Mouse (Mus musculus) midbrain, embryonic 16.5 days (tissue): ENCODE data around the gene Morn1. TPM values are rescaled to one million over a fixed set of nuclear protein-coding genes. Genes with fewer than 3 reads are reported as not detected.

Source experiments
- ATAC-seq: fragments of 200-750 bp; cut with Nextera tagmentation; 2 replicates; pipeline ENCODE4 v1.8.0; 2017; ENCODE audit warnings: moderate TSS enrichment
- H3K27ac ChIP-seq: fragments of 300-500 bp; sonication (generic); 2 replicates; pipeline ENCODE4 v1.5.1; 2014; ENCODE audit warnings: mild to moderate bottlenecking, low read length, mixed read lengths
- H3K27me3 ChIP-seq: fragments of 300-500 bp; sonication (generic); 2 replicates; pipeline ENCODE4 v1.6.1; 2014; ENCODE audit warnings: low read depth, low read length, mixed read lengths; ENCODE audit not compliant: control insufficient read depth, insufficient read depth
- H3K36me3 ChIP-seq: fragments of 300-500 bp; sonication (generic); 2 replicates; pipeline ENCODE4 v1.6.1; 2014; ENCODE audit warnings: mild to moderate bottlenecking, low read length, moderate library complexity, mixed read lengths; ENCODE audit not compliant: control insufficient read depth, insufficient read depth
- H3K4me1 ChIP-seq: fragments of 300-500 bp; sonication (generic); 2 replicates; pipeline ENCODE4 v1.6.1; 2014; ENCODE audit warnings: mild to moderate bottlenecking, low read length, mixed read lengths; ENCODE audit not compliant: control insufficient read depth, insufficient read depth
- H3K4me2 ChIP-seq: fragments of 300-500 bp; sonication (generic); 2 replicates; pipeline ENCODE4 v1.6.1; 2014; ENCODE audit warnings: mild to moderate bottlenecking, low read length, mixed read lengths
- H3K4me3 ChIP-seq: fragments of 300-500 bp; sonication (generic); 2 replicates; pipeline ENCODE4 v1.5.1; 2014; ENCODE audit warnings: low read depth, mild to moderate bottlenecking, low read length, moderate library complexity, mixed read lengths
- H3K9ac ChIP-seq: fragments of 300-500 bp; sonication (generic); 2 replicates; pipeline ENCODE4 v1.6.1; 2014; ENCODE audit warnings: low read depth, low read length, mixed read lengths
- H3K9me3 ChIP-seq: fragments of 300-500 bp; sonication (generic); replicated peaks from 2 replicates; pipeline ENCODE4 v1.6.1; 2014; ENCODE audit warnings: mild to moderate bottlenecking, low read length, mixed read lengths; ENCODE audit not compliant: control insufficient read depth, poor library complexity, severe bottlenecking
- WGBS: fragments of 180-500 bp; shearing (Covaris S2); extraction: QIAGEN DNeasy Blood & Tissue Kit; methylation state at CpG from one replicate; pipeline ENCODE4 v1.1.7; 2014; 5-methylcytosine and 5-hydroxymethylcytosine counted together
- polyA plus RNA-seq: library from polyadenylated mRNA; unstranded; fragments of >200 nt; fragmentation: Nextera tagmentation; extraction: Ambion mirVana; gene quantifications from 2 replicates; pipeline ENCODE4 v1.2.1, GENCODE M21; 2015

Gene Morn1
- polyA plus RNA-seq, 1 experiment from 2014 or later = 8.9 TPM

DNA sequence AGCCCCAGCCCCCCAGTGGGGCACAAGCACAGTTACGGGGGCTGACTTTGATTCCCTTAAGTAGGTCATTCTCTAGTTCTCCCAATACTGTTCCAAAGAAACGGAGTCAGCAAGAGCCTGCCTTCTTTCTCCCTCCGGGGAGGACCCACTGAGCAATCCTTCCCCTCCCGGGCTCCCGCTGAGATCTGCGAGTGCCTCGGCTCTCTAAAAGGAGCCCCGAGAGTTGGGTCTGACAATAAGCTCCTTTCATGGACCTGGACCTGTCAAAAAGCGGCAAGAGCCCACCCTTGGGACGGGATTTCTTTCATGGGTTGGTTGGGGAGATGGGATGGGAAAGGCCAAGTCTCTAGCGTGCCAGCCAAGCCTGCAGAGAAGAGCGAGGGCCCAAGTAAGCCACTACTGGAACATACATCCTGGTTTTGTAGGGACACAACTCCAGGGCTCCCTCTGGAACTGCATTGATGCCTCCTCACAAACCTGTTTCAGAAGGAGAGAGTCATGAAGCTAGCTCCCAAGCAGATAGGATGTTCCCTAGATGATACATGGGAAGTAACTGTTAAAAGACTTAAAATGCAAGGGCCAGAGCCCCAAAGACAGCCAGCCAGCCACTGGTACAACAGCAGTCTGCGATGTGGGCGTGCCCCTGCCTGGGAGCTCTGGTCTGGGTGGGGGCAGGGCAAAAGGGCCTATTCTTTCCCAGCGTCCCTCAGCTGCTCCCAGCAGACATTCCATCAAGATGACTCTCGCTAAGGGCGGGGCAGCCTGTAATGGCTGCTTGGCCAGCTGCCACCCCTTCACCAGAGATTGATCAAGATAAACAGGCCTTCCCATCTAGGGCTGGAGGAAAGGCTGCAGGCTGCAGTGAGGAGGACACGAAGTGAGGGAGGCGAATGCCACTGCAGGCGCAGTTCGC is 86.8 kb downstream of the Morn1 start:
- H3K4me2 ChIP-seq = peak overlapping the region; percentile 12
- H3K4me3 ChIP-seq = no peak overlapping the region
- peak overlapping the region; percentile 75 for H3K27ac ChIP-seq
- peak; percentile 72 for ATAC-seq
- 7% methylated on average over 21 of the region's 21 CpGs for WGBS
- H3K36me3 ChIP-seq = no peaks in the 10 kb centered on the region
- no peaks in the 10 kb centered on the region for H3K27me3 ChIP-seq
- H3K9me3 ChIP-seq = no peaks in the 10 kb centered on the region
- peaks cover 54% of the 10 kb centered on the region for H3K4me1 ChIP-seq
- H3K9ac ChIP-seq = peak overlapping the region; percentile 15; the same call in 1 of the 2 replicates

GRCm38 (mm10) chr4:155173822-155174785 is 87.7 kb downstream of the Morn1 start:
- Histone ChIP-seq H3K27ac (peak overlapping the region; percentile 75), H3K27me3 (no peaks in the 10 kb centered on the region), H3K9me3 (no peaks in the 10 kb centered on the region), H3K36me3 (no peaks in the 10 kb centered on the region), H3K4me1 (peaks cover 63% of the 10 kb centered on the region), H3K9ac (peak overlapping the region; percentile 15; the same call in 1 of the 2 replicates), H3K4me3 (no peak overlapping the region), H3K4me2 (peak overlapping the region; percentile 12)
- 24% methylated on average over 16 of the region's 17 CpGs for WGBS
- peak; percentile 3; the same call in 1 of the 2 replicates for ATAC-seq

- Histone ChIP-seq H3K4me3 (no peak overlapping the region), H3K36me3 (no peaks in the 10 kb centered on the region), H3K9ac (no peak overlapping the region), H3K4me1 (peaks cover 65% of the 10 kb centered on the region), H3K4me2 (no peak overlapping the region), H3K27me3 (no peaks in the 10 kb centered on the region), H3K9me3 (no peaks in the 10 kb centered on the region), H3K27ac (no peak overlapping the region)
- no peak for ATAC-seq
- WGBS = 60% methylated on average over 3 of the region's 3 CpGs
Measured at GRCm38 (mm10) chr4:155176210-155176609, 89.8 kb downstream of the Morn1 start.

GRCm38 (mm10) chr4:155178274-155178673 is 91.9 kb downstream of the Morn1 start:
- peak; percentile 49; the same call in 1 of the 2 replicates for ATAC-seq
- peak overlapping the region; percentile 69 for H3K27ac ChIP-seq
- H3K36me3 ChIP-seq = no peaks in the 10 kb centered on the region
- peaks cover 44% of the 10 kb centered on the region for H3K4me1 ChIP-seq
- H3K4me2 ChIP-seq = peak overlapping the region; percentile 28
- H3K9ac ChIP-seq = 0 out of 2 replicates have a peak overlapping the region, but pooled peaks have one; percentile 25
- no peak overlapping the region for H3K4me3 ChIP-seq
- WGBS = 4% methylated on average over 6 of the region's 6 CpGs
- no peaks in the 10 kb centered on the region for H3K27me3 ChIP-seq
- no peaks in the 10 kb centered on the region for H3K9me3 ChIP-seq

DNA sequence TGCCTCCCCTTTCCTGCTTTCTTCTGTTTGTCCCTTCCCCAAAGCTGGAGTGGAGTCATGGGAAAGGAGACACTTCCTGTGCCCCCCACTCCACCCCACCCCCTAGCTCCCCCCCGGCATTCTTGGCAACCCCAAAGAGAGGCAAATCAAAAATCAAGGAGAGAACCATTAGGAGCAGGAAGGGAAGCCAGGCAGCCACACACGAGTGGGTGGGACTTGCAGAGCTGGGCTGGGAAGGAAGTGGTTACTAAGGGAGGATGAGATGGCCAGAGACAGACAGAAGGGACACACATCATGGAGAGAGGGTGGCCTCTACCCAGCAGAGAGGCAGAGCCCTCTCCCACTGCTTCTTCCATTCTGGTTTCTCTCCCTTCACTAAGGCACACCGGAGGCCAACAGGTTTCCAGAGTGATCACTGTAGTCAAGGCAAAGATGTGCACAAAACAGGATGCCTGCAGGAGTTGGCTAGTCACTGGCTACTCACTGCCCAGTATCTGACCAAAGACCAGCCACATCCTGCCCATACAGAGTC is 92.7 kb downstream of the Morn1 start:
- Histone ChIP-seq H3K4me3 (no peak overlapping the region), H3K9me3 (no peaks in the 10 kb centered on the region), H3K9ac (no peak overlapping the region), H3K4me2 (peak overlapping the region; percentile 28; the same call in 1 of the 2 replicates), H3K36me3 (no peaks in the 10 kb centered on the region), H3K27me3 (no peaks in the 10 kb centered on the region), H3K27ac (peak overlapping the region; percentile 69), H3K4me1 (peaks cover 36% of the 10 kb centered on the region)
- 0 out of 2 replicates have a peak, but pooled peaks have one; percentile 17 for ATAC-seq
- WGBS = 37% methylated on average over 3 of the region's 3 CpGs

DNA sequence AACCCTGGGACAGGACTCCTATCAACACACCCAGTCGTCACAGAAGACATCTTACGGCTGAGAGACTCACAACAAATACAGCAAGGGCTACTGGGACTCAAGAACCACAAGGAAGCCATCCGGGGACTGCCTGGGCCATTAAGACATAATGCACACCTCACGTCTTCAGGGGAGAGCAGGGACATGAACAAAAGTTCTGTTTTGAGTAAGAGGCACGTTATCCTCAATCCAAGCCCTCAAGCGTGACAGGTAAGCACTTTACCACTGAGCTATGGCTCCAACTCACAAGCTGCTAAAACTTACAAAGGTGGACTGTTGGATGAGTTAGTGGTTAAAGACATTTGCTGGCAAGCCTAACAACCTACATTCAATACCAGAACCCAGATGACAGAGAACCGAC is 96.8 kb downstream of the Morn1 start:
- peaks cover 30% of the 10 kb centered on the region for H3K4me1 ChIP-seq
- H3K36me3 ChIP-seq = no peaks in the 10 kb centered on the region
- no peak overlapping the region for H3K9ac ChIP-seq
- H3K4me3 ChIP-seq = no peak overlapping the region
- no peak overlapping the region for H3K4me2 ChIP-seq
- 90% methylated on average over 7 of the region's 7 CpGs for WGBS
- no peak for ATAC-seq
- H3K27ac ChIP-seq = no peak overlapping the region
- H3K9me3 ChIP-seq = no peaks in the 10 kb centered on the region
- no peaks in the 10 kb centered on the region for H3K27me3 ChIP-seq

DNA sequence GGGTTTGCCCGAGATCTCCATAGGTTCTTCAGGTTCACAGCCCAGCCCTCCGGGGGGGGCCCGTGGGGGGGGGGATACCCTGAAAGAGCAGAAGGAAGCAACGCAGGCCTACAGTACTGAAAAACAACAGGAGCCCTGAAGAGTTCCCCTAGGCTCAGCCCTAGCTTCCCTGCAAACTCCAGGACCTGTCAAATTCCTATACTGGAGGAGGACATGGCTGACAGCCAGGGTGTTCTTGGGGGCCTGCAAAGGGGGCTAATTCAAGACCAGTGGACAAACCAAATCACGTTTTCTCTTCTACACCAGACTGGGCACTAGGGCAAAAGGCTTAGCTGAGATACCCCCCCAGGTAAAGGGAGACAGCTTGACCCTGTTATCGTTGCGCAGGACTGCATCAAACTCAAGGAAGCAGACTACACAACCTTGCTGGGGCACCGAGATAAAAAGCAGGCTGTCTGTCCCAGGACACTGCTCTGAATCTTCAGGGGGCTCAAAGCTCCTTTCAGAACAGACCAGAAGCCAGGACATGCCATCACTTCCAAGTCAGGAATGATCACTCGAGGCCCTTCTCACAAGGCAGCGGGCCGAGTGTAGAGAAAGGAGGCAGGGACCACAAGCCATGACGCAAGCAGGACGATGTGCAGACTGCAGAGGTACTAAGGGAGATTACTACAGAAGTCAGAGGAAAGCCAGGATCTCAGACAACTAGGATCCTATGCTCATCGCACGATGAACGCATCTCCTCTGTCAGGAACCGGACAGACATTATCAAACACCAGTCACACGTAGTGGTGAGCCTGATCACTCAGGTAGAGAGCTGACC is 98.1 kb downstream of the Morn1 start:
- ATAC-seq = no peak
- no peak overlapping the region for H3K9ac ChIP-seq
- peaks cover 29% of the 10 kb centered on the region for H3K4me1 ChIP-seq
- H3K9me3 ChIP-seq = no peaks in the 10 kb centered on the region
- no peaks in the 10 kb centered on the region for H3K36me3 ChIP-seq
- no peaks in the 10 kb centered on the region for H3K27me3 ChIP-seq
- H3K27ac ChIP-seq = no peak overlapping the region
- 81% methylated on average over 18 of the region's 18 CpGs for WGBS
- H3K4me3 ChIP-seq = no peak overlapping the region
- no peak overlapping the region for H3K4me2 ChIP-seq

- Histone ChIP-seq H3K4me3 (no peak overlapping the region), H3K9ac (no peak overlapping the region), H3K27ac (no peak overlapping the region), H3K9me3 (no peaks in the 10 kb centered on the region), H3K4me2 (no peak overlapping the region), H3K27me3 (no peaks in the 10 kb centered on the region), H3K4me1 (peaks cover 43% of the 10 kb centered on the region), H3K36me3 (no peaks in the 10 kb centered on the region)
- WGBS = 90% methylated on average over 9 of the region's 9 CpGs
- ATAC-seq = no peak
Measured at GRCm38 (mm10) chr4:155185845-155186244, 99.5 kb downstream of the Morn1 start.
